8 mouse cellular contexts compared by ENCODE assay signal in the genomic region with DNA sequence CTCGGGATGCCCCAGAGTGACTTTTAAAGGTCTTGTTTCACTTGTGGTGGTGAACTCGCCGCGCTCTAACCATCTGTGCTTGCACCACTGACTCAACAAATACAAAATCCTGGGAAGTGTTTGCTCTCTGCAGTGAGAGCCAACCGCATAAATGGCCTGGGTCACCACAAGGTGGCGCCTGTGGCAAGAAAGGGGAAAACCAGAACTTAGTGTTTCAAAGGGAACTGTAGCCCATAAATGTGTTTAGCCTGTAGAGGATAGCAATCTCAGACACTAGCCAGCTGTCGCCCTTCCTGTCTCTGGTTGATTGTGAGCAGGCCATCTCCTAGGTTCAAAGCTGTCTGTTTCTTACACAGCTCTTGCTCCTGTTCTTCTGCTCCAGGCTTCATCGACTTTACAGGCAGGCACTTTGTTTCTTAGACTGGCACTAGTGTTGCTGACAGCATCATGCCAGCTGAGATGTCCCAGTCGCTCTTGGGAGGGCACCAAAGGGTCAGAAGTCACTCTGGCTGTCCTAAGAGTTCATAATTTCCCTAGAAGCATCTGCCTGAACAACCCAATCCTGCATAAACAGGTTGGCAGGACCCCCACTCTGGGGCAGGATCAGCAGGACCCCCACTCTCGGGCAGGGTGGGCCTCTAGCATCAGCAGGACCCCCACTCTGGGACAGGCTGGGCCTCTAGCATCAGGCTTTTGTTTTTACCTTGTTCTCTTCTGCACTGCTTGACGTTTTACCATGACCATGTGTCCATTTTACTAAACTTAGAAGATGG. TPM values are rescaled to one million over a fixed set of nuclear protein-coding genes. Genes with fewer than 3 reads are reported as not detected.
DNase-seq lines count a peak whose midpoint lies in the region; ATAC-seq lines count a peak whose summit lies in the region.

No protein-coding gene starts in this region.

- no peaks in the 10 kb centered on the region for H3K4me1 ChIP-seq in hindbrain, embryonic 14.5 days (replicated peaks; ENCODE audit: control insufficient read depth, insufficient read depth, low read length)

- H3K4me3 ChIP-seq in hindbrain, embryonic 14.5 days (replicated peaks; ENCODE audit: low read length), result no peak overlapping the region

- no peak overlapping the region for H3K9ac ChIP-seq in hindbrain, embryonic 14.5 days

- no peak overlapping the region for H3K4me2 ChIP-seq in hindbrain, embryonic 14.5 days (replicated peaks)

- 53% methylated on average over 11 of the region's 11 CpGs for WGBS in hindbrain, embryonic 14.5 days

- H3K36me3 ChIP-seq in hindbrain, embryonic 14.5 days (replicated peaks; ENCODE audit: control insufficient read depth, insufficient read depth), result peaks cover 71% of the 10 kb centered on the region

- no peak overlapping the region for H3K27ac ChIP-seq in hindbrain, embryonic 14.5 days

- peak; percentile 55 for DNase-seq in MEL-GATA-1-ER (ENCODE audit: extremely low read depth, low read depth)
- DNase-seq in cerebellum, adult 9-11 months, result peak; percentile 62
- peak; percentile 64 to 73 for DNase-seq in frontal cortex, postnatal 25 days (ENCODE audit: low spot score in 2 of 2)
- peak; percentile 80 for DNase-seq in hindbrain, embryonic 14.5 days (ENCODE audit: low spot score)
- DNase-seq in layer of hippocampus, postnatal 14 days (ENCODE audit: low spot score in 2 of 2), result peak; percentile 73 to 78
- DNase-seq in lung, postnatal 25 days (ENCODE audit: low spot score), result peak; percentile 87
- peak; percentile 83 for DNase-seq in retina, postnatal 1 day
- peak; percentile 71 to 72 for DNase-seq in thymus, postnatal 36 days

- H3K9me3 ChIP-seq in hindbrain, embryonic 14.5 days (ENCODE audit: control insufficient read depth, low read length), result no peaks in the 10 kb centered on the region

- H3K27me3 ChIP-seq in hindbrain, embryonic 14.5 days (ENCODE audit: control insufficient read depth, insufficient read depth, low read length), result no peaks in the 10 kb centered on the region

- ATAC-seq in hindbrain, embryonic 14.5 days (ENCODE audit: low FRiP score), result peak; percentile 79

RNA-seq across cellular contexts. Expression of gene Armc10, which starts 13.2 kb away (rescaled TPM):
- polyA plus RNA-seq in hindbrain, embryonic 14.5 days (2014; fragmentation: Nextera tagmentation; extraction: Ambion mirVana), result 56.4 and 58.7 TPM in 2 replicates
- total RNA-seq in layer of hippocampus, postnatal 14 days (2021), result 10 to 100 TPM; 23.9 to 24.9 TPM

RNA-seq across cellular contexts. Expression of gene Fbxl13, which starts 13.4 kb away (rescaled TPM):
- 0.20 TPM in 2 replicates for polyA plus RNA-seq in hindbrain, embryonic 14.5 days (2014; fragmentation: Nextera tagmentation; extraction: Ambion mirVana)
- total RNA-seq in layer of hippocampus, postnatal 14 days (2021), result under 1 TPM; 0.17 to 0.41 TPM

RNA-seq across cellular contexts. Expression of gene Napepld, which starts 42.4 kb away (rescaled TPM):
- 2.3 and 3.0 TPM in 2 replicates for polyA plus RNA-seq in hindbrain, embryonic 14.5 days (2014; fragmentation: Nextera tagmentation; extraction: Ambion mirVana)
- total RNA-seq in layer of hippocampus, postnatal 14 days (2021), result 10 to 100 TPM; 11.6 to 13.0 TPM
